Mouse (Mus musculus): ENCODE results near the gene Pecr.
"Not testable (repeated sequence)": the region's sequence is repeated elsewhere in the genome, so short reads cannot be mapped to it uniquely, and the experiment has no call there.

Pecr gene

GRCm38 (mm10) chr1:72287893-72288292 is 3.8 kb upstream of the Pecr start:
- no peak for DNase-seq (ENCODE audit: low spot score)

GRCm38 (mm10) chr1:72286904-72287303 is 2.8 kb upstream of the Pecr start:
- no peak for DNase-seq (ENCODE audit: low spot score)

- DNase-seq (ENCODE audit: low spot score), result no peak
Observed at GRCm38 (mm10) chr1:72284539-72284938, 425 bp upstream of the Pecr start.

GRCm38 (mm10) chr1:72282604-72283003 is 1.5 kb downstream of the Pecr start:
- no peak for DNase-seq (ENCODE audit: low spot score)

- DNase-seq (ENCODE audit: low spot score), result no peak
Observed at GRCm38 (mm10) chr1:72278085-72278484, 6.0 kb downstream of the Pecr start.

- DNase-seq (ENCODE audit: low spot score), result no peak
Observed at GRCm38 (mm10) chr1:72263099-72263498, 21.0 kb downstream of the Pecr start.

GRCm38 (mm10) chr1:72256381-72257256 is 27.5 kb downstream of the Pecr start:
- DNase-seq (ENCODE audit: low spot score), result no peak

GRCm38 (mm10) chr1:72255854-72256175 is 28.3 kb downstream of the Pecr start:
- no peak for DNase-seq (ENCODE audit: low spot score)

GRCm38 (mm10) chr1:72255062-72255853 is 28.9 kb downstream of the Pecr start:
- peak; percentile 55 for DNase-seq (ENCODE audit: low spot score)

GRCm38 (mm10) chr1:72254545-72255061 is 29.5 kb downstream of the Pecr start:
- DNase-seq (ENCODE audit: low spot score), result peak; percentile 91

- no peak for DNase-seq (ENCODE audit: low spot score)
Observed at GRCm38 (mm10) chr1:72253881-72254491, 30.1 kb downstream of the Pecr start.

GRCm38 (mm10) chr1:72251806-72252205 is 32.3 kb downstream of the Pecr start:
- no peak for DNase-seq (ENCODE audit: low spot score)

GRCm38 (mm10) chr1:72248226-72248737 is 35.8 kb downstream of the Pecr start:
- not testable (repeated sequence) for DNase-seq (ENCODE audit: low spot score)

- peak; percentile 22 for DNase-seq (ENCODE audit: low spot score)
Observed at GRCm38 (mm10) chr1:72244317-72245036, 39.6 kb downstream of the Pecr start.

- peak; percentile 96 for DNase-seq (ENCODE audit: low spot score)
Observed at GRCm38 (mm10) chr1:72243656-72244316, 40.3 kb downstream of the Pecr start.

GRCm38 (mm10) chr1:72242581-72243143 is 41.5 kb downstream of the Pecr start:
- no peak for DNase-seq (ENCODE audit: low spot score)

- DNase-seq (ENCODE audit: low spot score), result not testable (repeated sequence)
Observed at GRCm38 (mm10) chr1:72239113-72239512, 45.0 kb downstream of the Pecr start.

GRCm38 (mm10) chr1:72238016-72238580 is 46.0 kb downstream of the Pecr start:
- DNase-seq (ENCODE audit: low spot score), result no peak

- peak; percentile 20 for DNase-seq (ENCODE audit: low spot score)
Observed at GRCm38 (mm10) chr1:72237007-72237775, 46.9 kb downstream of the Pecr start.
